Mouse (Mus musculus): ENCODE measurements at regions not wholly inside any gene's neighbourhood (a gene's known extent, or its start where the extent isn't known, plus 50 kb on each side); places are given as distances from the start of the nearest gene placed in this dataset.

DNA sequence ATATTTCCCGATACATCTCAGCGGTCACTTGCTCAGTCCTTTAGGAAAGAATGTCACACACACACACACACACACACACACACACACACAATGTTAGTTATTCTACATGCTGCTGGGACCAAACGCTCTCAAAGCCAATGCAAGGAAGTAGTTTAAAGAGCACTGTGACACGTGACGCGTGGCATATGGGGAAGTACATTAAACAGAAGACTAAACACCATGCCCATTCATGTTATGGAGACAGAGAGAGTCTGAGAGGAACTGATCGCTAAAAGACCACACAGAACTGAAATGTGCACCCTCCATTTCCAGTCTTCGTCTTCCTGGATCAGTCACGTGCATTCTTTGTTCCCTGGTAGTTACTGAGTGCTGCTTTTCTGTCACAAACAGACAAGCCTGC, 53.6 kb upstream of the Cited2 start:
- H3K9ac ChIP-seq (ENCODE audit: low read depth, low read length, severe bottlenecking): no peak overlapping the region
- WGBS: 88% methylated on average over 9 of the region's 9 CpGs

More for the DNA sequence above, 53.6 kb upstream of the Cited2 start:
- no peak for TF ChIP-seq POLR2A (IDR thresholded peaks at IDR 0.05; ENCODE audit: borderline replicate concordance, extremely low read depth, insufficient read depth, insufficient read length)
- Histone ChIP-seq H3K36me3 (ENCODE audit: control insufficient read depth, insufficient read depth, low read length) (no peaks in the 10 kb centered on the region), H3K4me1 (ENCODE audit: control insufficient read depth, insufficient read depth, low read length) (no peaks in the 10 kb centered on the region), H3K27ac (replicated peaks; ENCODE audit: low read depth, low read length) (no peak overlapping the region), H3K4me3 (replicated peaks; ENCODE audit: low read length) (no peak overlapping the region), H3K27me3 (ENCODE audit: control insufficient read depth, insufficient read depth, low read length) (no peaks in the 10 kb centered on the region), H3K4me2 (replicated peaks; ENCODE audit: low read depth, low read length, severe bottlenecking) (no peak overlapping the region), H3K9me3 (ENCODE audit: control insufficient read depth, low read length) (no peaks in the 10 kb centered on the region)
- ATAC-seq (ENCODE audit: low FRiP score, low read depth) (no peak), DNase-seq (ENCODE audit: low spot score) (no peak)

Measured in limb, embryonic 14.5 days (tissue).